Mouse (Mus musculus): ENCODE data around the gene Cd164. TPM values are rescaled to one million over a fixed set of nuclear protein-coding genes. Genes with fewer than 3 reads are reported as not detected.

Cd164 gene
- total and polyA plus RNA-seq, 2 experiments from 2014 or later: 76.0 to 138 TPM

DNA sequence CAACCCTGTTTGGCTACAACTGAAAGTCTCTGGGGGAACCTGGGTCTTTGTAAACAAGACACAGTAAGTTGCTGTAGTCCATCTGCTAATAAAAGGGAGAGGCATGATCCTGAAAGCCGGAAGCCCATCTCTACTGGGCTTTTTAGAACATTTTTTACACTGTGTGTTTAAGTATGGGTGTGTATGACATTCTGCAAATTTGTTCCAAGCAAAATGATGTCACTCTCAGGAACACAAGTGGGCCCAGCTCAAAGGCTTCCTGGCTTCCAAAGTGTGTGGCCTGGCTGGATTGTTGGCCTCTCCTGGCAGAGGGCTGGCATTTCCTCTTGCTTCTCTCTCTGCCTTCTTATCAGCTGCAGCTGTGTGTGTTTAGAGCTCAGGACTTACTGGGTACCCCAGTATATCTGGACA lies 44.2 kb upstream of the Cd164 start:
- H3K4me1 ChIP-seq (ENCODE audit: control insufficient read depth, insufficient read depth): peaks cover 28% of the 10 kb centered on the region
- peak overlapping the region; percentile 94; the same call in 1 of the 2 replicates for H3K4me2 ChIP-seq (ENCODE audit: low read depth, low read length)
- no peak for ATAC-seq (ENCODE audit: insufficient read depth, low read depth)

DNA sequence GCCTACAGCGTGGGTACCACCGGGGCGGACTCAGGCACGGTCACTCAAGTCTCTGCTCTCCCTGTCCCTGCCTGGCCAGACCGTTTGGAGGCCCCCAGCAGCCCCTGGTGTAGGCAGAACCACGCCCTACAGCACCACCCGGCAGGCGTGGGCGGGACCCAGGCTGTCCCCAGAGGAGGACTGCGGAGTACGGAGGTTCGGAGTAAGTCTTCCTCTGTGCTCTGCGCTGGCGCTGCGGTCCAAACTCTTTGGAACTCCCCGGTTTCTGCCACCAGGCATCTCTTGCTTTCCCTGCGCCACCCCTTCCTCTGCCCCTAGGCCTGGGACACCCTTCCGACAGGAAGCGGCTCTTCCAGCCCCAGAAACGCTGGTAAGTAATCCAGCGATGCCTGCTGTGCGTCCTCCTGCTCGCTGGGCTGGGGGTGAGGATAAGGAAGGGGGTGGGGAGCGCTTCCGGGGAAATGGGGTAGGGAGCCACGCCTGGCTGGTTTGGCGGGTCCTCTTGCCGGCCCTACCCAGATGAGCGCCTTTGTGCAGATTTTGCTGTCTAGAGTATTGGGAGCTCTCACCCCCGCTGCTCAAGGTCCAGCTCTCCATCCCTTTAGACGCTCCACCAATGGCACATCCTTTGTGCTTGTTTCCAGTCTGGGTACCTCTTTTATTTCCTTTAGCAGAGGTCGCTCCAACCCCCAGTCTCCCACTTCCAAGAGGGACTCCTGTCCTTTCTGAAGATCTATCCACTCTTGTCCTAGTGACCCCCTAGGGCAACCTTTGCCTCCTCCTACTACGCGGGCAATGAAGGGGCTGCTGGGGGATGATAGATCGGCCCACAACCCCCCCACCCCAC lies 42.8 kb upstream of the Cd164 start, which contains the start of gene Mical1:
Mical1 (plus strand) TSS at position 144 of the 847 bp plus-strand sequence.
- Histone ChIP-seq H3K27me3 (ENCODE audit: control insufficient read depth, insufficient read depth, low read length) (no peaks in the 10 kb centered on the region), H3K36me3 (replicated peaks; ENCODE audit: control insufficient read depth, insufficient read depth, low read length) (peaks cover 24% of the 10 kb centered on the region), H3K9me3 (replicated peaks; ENCODE audit: control insufficient read depth, low read length) (no peaks in the 10 kb centered on the region), H3K27ac (ENCODE audit: low read depth) (peak within 1 kb of the TSS; percentile 85), H3K9ac (replicated peaks; ENCODE audit: low read depth, low read length) (peak within 1 kb of the TSS; percentile 81), H3K4me3 (ENCODE audit: low read depth, low read length) (peak within 1 kb of the TSS; percentile 69), H3K4me1 (ENCODE audit: control insufficient read depth, insufficient read depth) (peaks cover 31% of the 10 kb centered on the region), H3K4me2 (ENCODE audit: low read depth, low read length) (peak within 1 kb of the TSS; percentile 94)
- peak; percentile 61 for ATAC-seq (ENCODE audit: insufficient read depth, low read depth)
- DNase-seq (ENCODE audit: low spot score): peak; percentile 74
- TF ChIP-seq EP300 (IDR thresholded peaks at IDR 0.05; ENCODE audit: low read depth): no peak
- no peak for TF ChIP-seq CTCF (IDR thresholded peaks at IDR 0.05; ENCODE audit: low read depth)
- WGBS: under 1% methylated on average over 35 of the region's 35 CpGs

More for the DNA sequence above, 44.2 kb upstream of the Cd164 start:
- H3K27ac ChIP-seq (ENCODE audit: low read depth): peak overlapping the region; percentile 85
- no peaks in the 10 kb centered on the region for H3K9me3 ChIP-seq (replicated peaks; ENCODE audit: control insufficient read depth, low read length)
- TF ChIP-seq CTCF (IDR thresholded peaks at IDR 0.05; ENCODE audit: low read depth) (no peak), EP300 (IDR thresholded peaks at IDR 0.05; ENCODE audit: low read depth) (0 out of 2 replicates have a peak, but pooled peaks have one; percentile 30)
- peak; percentile 67 for DNase-seq (ENCODE audit: low spot score)
- WGBS: 27% methylated on average over 1 of the region's 1 CpGs
- H3K4me3 ChIP-seq (ENCODE audit: low read depth, low read length): no peak overlapping the region
- no peak overlapping the region for H3K9ac ChIP-seq (replicated peaks; ENCODE audit: low read depth, low read length)
- H3K36me3 ChIP-seq (replicated peaks; ENCODE audit: control insufficient read depth, insufficient read depth, low read length): peaks cover 14% of the 10 kb centered on the region
- no peaks in the 10 kb centered on the region for H3K27me3 ChIP-seq (ENCODE audit: control insufficient read depth, insufficient read depth, low read length)

DNA sequence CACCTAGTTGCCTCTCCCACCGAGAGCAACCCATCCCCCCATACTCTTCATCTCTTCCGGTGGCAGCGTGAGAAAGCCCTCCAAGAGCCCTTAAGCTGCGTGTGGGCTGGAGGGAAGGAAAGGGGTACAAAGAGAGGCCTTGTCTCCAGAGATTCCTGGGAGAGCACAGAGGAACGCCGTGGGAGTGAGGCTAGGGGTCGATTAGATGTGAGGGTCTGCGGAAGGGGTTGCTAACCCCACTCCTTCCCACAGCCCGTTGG lies 42.3 kb upstream of the Cd164 start:
- 2% methylated on average over 9 of the region's 9 CpGs for WGBS
- H3K27me3 ChIP-seq (ENCODE audit: control insufficient read depth, insufficient read depth, low read length): no peaks in the 10 kb centered on the region
- H3K36me3 ChIP-seq (replicated peaks; ENCODE audit: control insufficient read depth, insufficient read depth, low read length): peaks cover 28% of the 10 kb centered on the region
- peak overlapping the region; percentile 94 for H3K4me2 ChIP-seq (ENCODE audit: low read depth, low read length)
- no peak for TF ChIP-seq EP300 (IDR thresholded peaks at IDR 0.05; ENCODE audit: low read depth)
- TF ChIP-seq CTCF (IDR thresholded peaks at IDR 0.05; ENCODE audit: low read depth): no peak
- peak overlapping the region; percentile 69 for H3K4me3 ChIP-seq (ENCODE audit: low read depth, low read length)
- no peak for DNase-seq (ENCODE audit: low spot score)
- H3K9ac ChIP-seq (replicated peaks; ENCODE audit: low read depth, low read length): peak overlapping the region; percentile 81
- no peaks in the 10 kb centered on the region for H3K9me3 ChIP-seq (replicated peaks; ENCODE audit: control insufficient read depth, low read length)
- peak overlapping the region; percentile 85 for H3K27ac ChIP-seq (ENCODE audit: low read depth)
- no peak for ATAC-seq (ENCODE audit: insufficient read depth, low read depth)
- H3K4me1 ChIP-seq (ENCODE audit: control insufficient read depth, insufficient read depth): peaks cover 31% of the 10 kb centered on the region

DNA sequence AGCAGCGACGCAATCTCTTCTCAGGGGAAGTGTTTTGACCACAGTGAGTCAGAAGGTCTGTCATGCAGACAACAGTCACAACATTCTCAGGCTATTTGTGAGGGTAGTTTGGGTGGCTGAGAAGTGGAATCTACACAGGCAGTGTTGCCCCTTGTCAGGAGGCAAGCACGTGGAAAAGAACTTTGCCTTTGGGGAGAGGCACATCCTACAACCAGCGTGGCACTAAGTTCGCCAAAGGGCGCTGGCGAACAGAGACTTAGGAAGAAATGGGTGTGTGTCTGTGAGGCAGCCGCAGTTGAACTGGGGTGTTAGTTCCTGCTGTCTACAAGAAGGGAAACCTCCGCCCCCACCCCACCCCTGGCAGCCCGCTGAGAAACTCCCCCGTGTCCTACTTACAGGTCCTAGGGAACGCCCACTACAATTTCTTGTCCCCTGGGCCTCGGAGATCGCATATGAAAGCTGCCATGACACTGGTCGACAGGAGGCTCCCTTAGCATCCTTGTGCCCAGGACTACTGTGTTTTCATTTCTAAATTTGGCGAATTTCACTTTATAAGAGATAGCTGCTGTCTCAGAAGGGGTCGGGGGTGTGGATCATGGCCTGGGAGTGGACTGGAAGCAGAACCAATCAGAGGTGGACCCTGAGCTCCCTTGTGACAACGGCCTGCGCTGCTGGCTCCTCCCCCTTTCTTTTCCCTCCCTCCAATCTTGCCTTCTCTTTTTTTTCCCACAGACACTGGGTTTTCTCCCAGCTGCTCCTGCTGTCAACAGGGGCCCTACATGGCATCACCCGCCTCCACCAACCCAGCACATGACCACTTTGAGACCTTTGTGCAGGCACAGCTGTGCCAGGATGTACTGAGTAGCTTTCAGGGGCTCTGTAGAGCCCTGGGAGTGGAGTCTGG lies 41.7 kb upstream of the Cd164 start:
- Histone ChIP-seq H3K9ac (replicated peaks; ENCODE audit: low read depth, low read length) (peak overlapping the region; percentile 81), H3K4me1 (ENCODE audit: control insufficient read depth, insufficient read depth) (peaks cover 31% of the 10 kb centered on the region)
- TF ChIP-seq CTCF (IDR thresholded peaks at IDR 0.05; ENCODE audit: low read depth): no peak
- 0 out of 2 replicates have a peak, but pooled peaks have one; percentile 66 for TF ChIP-seq EP300 (IDR thresholded peaks at IDR 0.05; ENCODE audit: low read depth)

DNA sequence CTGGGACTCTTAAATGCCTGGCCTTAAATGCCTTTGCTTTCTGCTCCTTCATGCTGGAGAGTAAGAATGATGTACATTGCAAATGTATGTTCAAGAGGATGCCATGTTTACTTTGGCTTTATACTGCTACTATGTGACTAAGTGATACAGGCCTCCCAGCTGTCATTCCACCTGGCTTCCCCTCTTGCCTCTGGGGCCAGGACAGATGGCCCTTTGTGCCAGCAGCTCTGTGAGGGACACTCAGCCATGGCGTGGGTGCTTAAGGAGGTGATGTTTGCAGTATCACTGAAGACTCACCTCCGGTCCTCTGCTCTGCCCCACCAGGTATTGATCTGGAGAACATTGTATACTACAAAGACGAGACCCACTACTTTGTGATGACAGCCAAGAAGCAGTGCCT lies 39.3 kb upstream of the Cd164 start:
- no peaks in the 10 kb centered on the region for H3K9me3 ChIP-seq (replicated peaks; ENCODE audit: control insufficient read depth, low read length)
- no peak overlapping the region for H3K27ac ChIP-seq (ENCODE audit: low read depth)
- H3K4me3 ChIP-seq (ENCODE audit: low read depth, low read length): no peak overlapping the region
- TF ChIP-seq CTCF (IDR thresholded peaks at IDR 0.05; ENCODE audit: low read depth): no peak
- no peak for TF ChIP-seq EP300 (IDR thresholded peaks at IDR 0.05; ENCODE audit: low read depth)
- H3K4me2 ChIP-seq (ENCODE audit: low read depth, low read length): no peak overlapping the region
- ATAC-seq (ENCODE audit: insufficient read depth, low read depth) (no peak), DNase-seq (ENCODE audit: low spot score) (no peak)
- H3K9ac ChIP-seq (replicated peaks; ENCODE audit: low read depth, low read length): no peak overlapping the region
- H3K36me3 ChIP-seq (replicated peaks; ENCODE audit: control insufficient read depth, insufficient read depth, low read length): peaks cover 55% of the 10 kb centered on the region
- WGBS: 81% methylated on average over 3 of the region's 3 CpGs
- H3K27me3 ChIP-seq (ENCODE audit: control insufficient read depth, insufficient read depth, low read length): no peaks in the 10 kb centered on the region
- H3K4me1 ChIP-seq (ENCODE audit: control insufficient read depth, insufficient read depth): peaks cover 20% of the 10 kb centered on the region

More for the DNA sequence above, 41.7 kb upstream of the Cd164 start:
- no peaks in the 10 kb centered on the region for H3K27me3 ChIP-seq (ENCODE audit: control insufficient read depth, insufficient read depth, low read length)
- H3K4me3 ChIP-seq (ENCODE audit: low read depth, low read length): peak overlapping the region; percentile 69
- 3% methylated on average over 20 of the region's 20 CpGs for WGBS
- no peaks in the 10 kb centered on the region for H3K9me3 ChIP-seq (replicated peaks; ENCODE audit: control insufficient read depth, low read length)
- peak overlapping the region; percentile 94 for H3K4me2 ChIP-seq (ENCODE audit: low read depth, low read length)
- ATAC-seq (ENCODE audit: insufficient read depth, low read depth) (peak; percentile 75), DNase-seq (ENCODE audit: low spot score) (peak; percentile 88)
- H3K36me3 ChIP-seq (replicated peaks; ENCODE audit: control insufficient read depth, insufficient read depth, low read length): peaks cover 34% of the 10 kb centered on the region
- H3K27ac ChIP-seq (ENCODE audit: low read depth): peak overlapping the region; percentile 85

Data from heart, postnatal 0 days (tissue).